Mouse (Mus musculus): Measurements from ENCODE around the gene B3gnt8. TPM values are rescaled to one million over a fixed set of nuclear protein-coding genes. Genes with fewer than 3 reads are reported as not detected.

Gene B3gnt8
- polyA plus RNA-seq, 1 experiment, result 3.9 TPM

DNA sequence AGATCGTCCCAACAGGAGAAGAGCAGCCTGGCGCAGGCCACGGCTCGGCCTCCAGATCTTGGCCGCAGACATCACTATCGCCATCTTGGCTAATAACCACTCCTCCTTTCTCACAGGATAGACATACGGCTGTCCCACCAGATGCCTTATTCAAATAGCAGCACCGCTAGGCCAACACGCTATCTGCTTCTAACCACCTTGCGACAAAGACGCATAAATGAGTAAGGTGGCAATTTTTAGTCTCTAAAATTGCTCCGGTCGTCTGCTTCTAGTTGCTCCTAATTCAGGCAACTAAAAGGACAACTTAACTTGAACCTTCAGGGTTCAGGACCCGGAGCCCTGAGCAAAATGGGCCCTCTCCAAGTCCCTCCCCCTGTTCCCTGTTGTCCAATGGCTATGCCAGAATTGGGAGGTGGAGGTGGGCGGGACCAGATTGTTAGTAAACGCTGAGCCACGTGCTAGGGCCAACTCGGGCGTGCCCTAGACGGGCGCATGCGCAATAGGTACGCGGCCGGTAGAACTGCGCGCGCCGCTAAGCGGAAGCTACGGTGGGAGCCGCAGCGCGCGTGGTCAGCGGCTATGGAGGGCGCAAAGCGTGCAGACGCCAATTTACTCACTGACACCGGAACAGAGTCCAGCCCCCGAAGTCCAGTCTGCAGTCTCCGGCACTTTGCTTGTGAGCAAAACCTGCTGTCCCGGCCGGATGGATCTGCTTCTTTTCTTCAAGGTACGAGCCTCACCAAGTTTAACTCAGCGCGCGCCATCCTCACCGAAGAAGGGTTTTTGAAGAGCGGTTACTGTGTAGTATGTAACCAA, 32.4 kb downstream of the B3gnt8 start, which contains the start of the genes Bckdha and Exosc5:
Bckdha (minus strand) TSS at position 325 of the 816 bp plus-strand sequence.
Exosc5 (plus strand) TSS at position 508 of the 816 bp plus-strand sequence.
- Histone ChIP-seq H3K4me3 (ENCODE audit: control insufficient read depth, low read depth, low read length) (peak within 1 kb of the TSS; percentile 96), H3K27ac (ENCODE audit: control insufficient read depth, insufficient read depth, low read depth, low read length) (peak within 1 kb of the TSS; percentile 95), H3K27me3 (ENCODE audit: control insufficient read depth, insufficient read depth, low read length) (no peaks in the 10 kb centered on the region), H3K36me3 (ENCODE audit: control insufficient read depth, insufficient read depth, low read length) (no peaks in the 10 kb centered on the region; the same call in 1 of the 2 replicates), H3K4me1 (ENCODE audit: control insufficient read depth, insufficient read depth, low read length) (peaks cover 5% of the 10 kb centered on the region)
- TF ChIP-seq POLR2A (IDR thresholded peaks at IDR 0.05; ENCODE audit: control insufficient read depth, low read depth, low read length), result peak; percentile 94
- no peak for TF ChIP-seq CTCF (IDR thresholded peaks at IDR 0.05; ENCODE audit: control insufficient read depth, insufficient read depth, insufficient replicate concordance, low read depth, low read length)

DNA sequence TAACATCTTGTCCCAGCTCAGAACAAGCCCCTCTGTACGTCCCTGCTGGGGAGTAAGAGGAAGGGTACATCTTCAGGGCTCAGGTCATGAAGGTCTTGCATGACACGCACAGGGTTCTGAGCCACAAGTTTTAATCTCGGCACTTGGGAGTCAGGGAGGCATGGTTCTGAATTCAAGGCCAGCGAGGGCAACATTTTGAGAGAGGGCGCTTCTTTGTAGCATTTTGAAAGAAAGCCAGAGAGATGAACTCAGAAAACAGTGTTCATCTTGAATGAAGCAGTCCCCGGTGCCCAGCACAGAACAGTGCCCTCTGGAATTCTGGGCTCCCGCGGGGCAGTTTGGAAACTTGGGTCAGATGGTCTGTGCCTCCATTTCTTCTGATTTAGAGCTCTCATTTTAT, 39.9 kb downstream of the B3gnt8 start:
- no peak overlapping the region for H3K4me3 ChIP-seq (ENCODE audit: control insufficient read depth, low read depth, low read length)
- TF ChIP-seq POLR2A (IDR thresholded peaks at IDR 0.05; ENCODE audit: control insufficient read depth, low read depth, low read length) (no peak), CTCF (IDR thresholded peaks at IDR 0.05; ENCODE audit: control insufficient read depth, insufficient read depth, insufficient replicate concordance, low read depth, low read length) (no peak)
- peaks cover 3% of the 10 kb centered on the region for H3K4me1 ChIP-seq (ENCODE audit: control insufficient read depth, insufficient read depth, low read length)
- H3K36me3 ChIP-seq (ENCODE audit: control insufficient read depth, insufficient read depth, low read length), result peaks cover 2% of the 10 kb centered on the region
- H3K27ac ChIP-seq (ENCODE audit: control insufficient read depth, insufficient read depth, low read depth, low read length), result peak overlapping the region; percentile 51
- H3K27me3 ChIP-seq (ENCODE audit: control insufficient read depth, insufficient read depth, low read length), result no peaks in the 10 kb centered on the region

DNA sequence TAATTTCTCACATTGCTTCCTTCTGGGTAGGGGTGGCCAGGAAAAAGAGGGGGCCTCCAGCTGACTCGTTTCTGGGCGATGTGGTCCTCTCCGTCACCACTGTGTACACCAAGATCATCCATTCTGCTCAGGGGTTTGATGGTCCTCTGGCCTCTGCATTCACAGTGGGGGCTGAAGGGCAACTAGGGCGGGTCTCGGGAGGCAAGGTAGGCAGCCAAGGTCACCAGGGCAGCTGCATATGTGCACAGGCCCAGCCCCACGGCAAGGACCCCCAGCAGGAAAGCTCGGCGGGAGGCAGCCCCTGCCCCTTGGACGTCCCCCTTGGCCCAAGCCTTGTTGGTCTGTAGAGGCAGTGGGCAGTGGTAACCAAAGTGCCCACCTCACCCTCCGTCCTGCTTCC, 42.7 kb downstream of the B3gnt8 start:
- no peaks in the 10 kb centered on the region for H3K27me3 ChIP-seq (ENCODE audit: control insufficient read depth, insufficient read depth, low read length)

GRCm38 (mm10) chr7:25669631-25670030, 43.2 kb downstream of the B3gnt8 start:
- no peak overlapping the region for H3K4me3 ChIP-seq (ENCODE audit: control insufficient read depth, low read depth, low read length)
- no peaks in the 10 kb centered on the region for H3K27me3 ChIP-seq (ENCODE audit: control insufficient read depth, insufficient read depth, low read length)
- H3K27ac ChIP-seq (ENCODE audit: control insufficient read depth, insufficient read depth, low read depth, low read length), result no peak overlapping the region
- H3K4me1 ChIP-seq (ENCODE audit: control insufficient read depth, insufficient read depth, low read length), result peaks cover 4% of the 10 kb centered on the region
- no peak for TF ChIP-seq CTCF (IDR thresholded peaks at IDR 0.05; ENCODE audit: control insufficient read depth, insufficient read depth, insufficient replicate concordance, low read depth, low read length)
- no peak for TF ChIP-seq POLR2A (IDR thresholded peaks at IDR 0.05; ENCODE audit: control insufficient read depth, low read depth, low read length)
- H3K36me3 ChIP-seq (ENCODE audit: control insufficient read depth, insufficient read depth, low read length), result peaks cover 2% of the 10 kb centered on the region

More for the DNA sequence above, 42.7 kb downstream of the B3gnt8 start:
- H3K4me3 ChIP-seq (ENCODE audit: control insufficient read depth, low read depth, low read length), result no peak overlapping the region
- no peak for TF ChIP-seq CTCF (IDR thresholded peaks at IDR 0.05; ENCODE audit: control insufficient read depth, insufficient read depth, insufficient replicate concordance, low read depth, low read length)
- TF ChIP-seq POLR2A (IDR thresholded peaks at IDR 0.05; ENCODE audit: control insufficient read depth, low read depth, low read length), result no peak
- peaks cover 2% of the 10 kb centered on the region for H3K36me3 ChIP-seq (ENCODE audit: control insufficient read depth, insufficient read depth, low read length)
- H3K27ac ChIP-seq (ENCODE audit: control insufficient read depth, insufficient read depth, low read depth, low read length), result no peak overlapping the region
- peaks cover 2% of the 10 kb centered on the region for H3K4me1 ChIP-seq (ENCODE audit: control insufficient read depth, insufficient read depth, low read length)

DNA sequence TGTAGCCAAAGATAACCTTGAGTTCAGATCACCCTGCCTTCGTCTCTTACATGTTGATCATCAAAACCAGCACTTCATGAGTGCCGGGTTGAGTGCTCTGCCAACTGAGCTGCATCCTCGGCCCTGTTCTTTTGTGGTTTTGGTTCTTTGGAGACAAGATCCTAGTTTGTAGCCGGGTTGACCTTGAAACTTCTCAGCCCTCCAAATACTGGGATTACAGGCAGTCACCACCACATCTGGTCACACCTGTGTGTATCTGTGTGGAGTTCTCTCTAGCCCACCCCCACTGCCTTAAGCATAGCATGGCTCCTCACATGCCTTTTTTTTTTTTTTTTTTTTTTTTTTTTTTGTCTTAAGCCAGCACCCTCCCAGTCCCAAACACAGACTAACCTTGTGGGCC, 43.6 kb downstream of the B3gnt8 start:
- Histone ChIP-seq H3K4me3 (ENCODE audit: control insufficient read depth, low read depth, low read length) (no peak overlapping the region), H3K27ac (ENCODE audit: control insufficient read depth, insufficient read depth, low read depth, low read length) (no peak overlapping the region), H3K27me3 (ENCODE audit: control insufficient read depth, insufficient read depth, low read length) (no peaks in the 10 kb centered on the region), H3K36me3 (ENCODE audit: control insufficient read depth, insufficient read depth, low read length) (peaks cover 2% of the 10 kb centered on the region), H3K4me1 (ENCODE audit: control insufficient read depth, insufficient read depth, low read length) (peaks cover 9% of the 10 kb centered on the region)
- no peak for TF ChIP-seq CTCF (IDR thresholded peaks at IDR 0.05; ENCODE audit: control insufficient read depth, insufficient read depth, insufficient replicate concordance, low read depth, low read length)
- no peak for TF ChIP-seq POLR2A (IDR thresholded peaks at IDR 0.05; ENCODE audit: control insufficient read depth, low read depth, low read length)

- no peaks in the 10 kb centered on the region for H3K27me3 ChIP-seq (ENCODE audit: control insufficient read depth, insufficient read depth, low read length)
- TF ChIP-seq POLR2A (IDR thresholded peaks at IDR 0.05; ENCODE audit: control insufficient read depth, low read depth, low read length), result no peak
- TF ChIP-seq CTCF (IDR thresholded peaks at IDR 0.05; ENCODE audit: control insufficient read depth, insufficient read depth, insufficient replicate concordance, low read depth, low read length), result no peak
- no peak overlapping the region for H3K4me3 ChIP-seq (ENCODE audit: control insufficient read depth, low read depth, low read length)
- no peak overlapping the region for H3K27ac ChIP-seq (ENCODE audit: control insufficient read depth, insufficient read depth, low read depth, low read length)
- H3K36me3 ChIP-seq (ENCODE audit: control insufficient read depth, insufficient read depth, low read length), result peaks cover 2% of the 10 kb centered on the region
- H3K4me1 ChIP-seq (ENCODE audit: control insufficient read depth, insufficient read depth, low read length), result peaks cover 15% of the 10 kb centered on the region
Observed at GRCm38 (mm10) chr7:25671686-25672085, 45.2 kb downstream of the B3gnt8 start.

DNA sequence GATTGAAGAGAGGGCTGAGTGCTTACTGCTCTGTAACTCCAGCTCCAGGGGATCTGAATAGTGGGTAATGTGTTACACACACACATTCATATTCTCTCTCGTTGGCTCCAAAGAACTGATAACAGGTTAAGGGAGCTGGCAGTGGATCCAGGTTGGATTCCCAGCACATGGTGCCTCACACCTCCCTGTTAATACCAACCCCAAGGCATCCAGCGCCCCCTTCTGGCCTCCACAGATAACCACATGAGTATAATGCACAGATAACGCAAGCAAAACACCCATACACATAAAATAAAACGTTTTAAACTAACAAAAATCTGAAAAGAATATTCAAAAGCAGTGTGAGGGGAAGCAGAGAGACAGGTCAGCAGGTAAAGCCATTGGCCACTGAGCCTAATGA, 46.0 kb downstream of the B3gnt8 start:
- no peak for TF ChIP-seq POLR2A (IDR thresholded peaks at IDR 0.05; ENCODE audit: control insufficient read depth, low read depth, low read length)
- TF ChIP-seq CTCF (IDR thresholded peaks at IDR 0.05; ENCODE audit: control insufficient read depth, insufficient read depth, insufficient replicate concordance, low read depth, low read length), result no peak
- H3K27ac ChIP-seq (ENCODE audit: control insufficient read depth, insufficient read depth, low read depth, low read length), result no peak overlapping the region
- H3K27me3 ChIP-seq (ENCODE audit: control insufficient read depth, insufficient read depth, low read length), result no peaks in the 10 kb centered on the region
- H3K4me1 ChIP-seq (ENCODE audit: control insufficient read depth, insufficient read depth, low read length), result peaks cover 17% of the 10 kb centered on the region
- H3K36me3 ChIP-seq (ENCODE audit: control insufficient read depth, insufficient read depth, low read length), result peaks cover 2% of the 10 kb centered on the region
- no peak overlapping the region for H3K4me3 ChIP-seq (ENCODE audit: control insufficient read depth, low read depth, low read length)
